Mouse (Mus musculus): Measurements from ENCODE around the gene Defb46. TPM values are rescaled to one million over a fixed set of nuclear protein-coding genes. Genes with fewer than 3 reads are reported as not detected.

Defb46 gene
- not detected in 2 replicates for polyA plus RNA-seq (2012; rRNA removed)

GRCm38 (mm10) chr8:19239616-19240015 lies at the start of gene Defb46:
Gene Defb46, plus strand, starts transcription at chr8:19239916.

GRCm38 (mm10) chr8:19225161-19225560 lies 14.6 kb upstream of the Defb46 start, which contains the start of gene Defb6:
Gene Defb6, plus strand, starts transcription at chr8:19225478.

DNA sequence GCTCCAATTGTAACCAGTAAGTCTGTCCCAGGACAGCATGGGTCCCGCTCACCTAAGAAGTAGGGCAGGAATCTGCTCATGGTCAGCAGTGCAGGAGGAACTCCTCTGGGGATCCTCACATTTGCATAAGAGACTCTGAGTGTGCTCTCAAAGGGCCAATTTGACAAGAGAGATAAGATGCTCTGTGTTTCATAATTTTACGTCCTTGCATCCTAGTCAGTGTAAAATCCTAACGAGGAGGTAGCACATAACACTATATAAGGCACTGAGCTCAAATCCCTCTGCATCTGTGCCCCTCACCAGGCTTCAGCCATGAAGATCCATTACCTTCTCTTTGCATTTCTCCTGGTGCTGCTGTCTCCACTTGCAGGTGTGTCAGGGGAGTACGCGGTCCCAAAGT lies 7.6 kb downstream of the Defb46 start, which contains the start of gene Defb5:
Defb5 (plus strand) TSS at position 301 of the 400 bp plus-strand sequence.

Other genes starting within 250 kb of the Defb46 start
- gene Defb37, start 248.9 kb upstream of the Defb46 start, polyA plus RNA-seq (2012; rRNA removed) = not detected in 2 replicates
- not detected in 2 replicates for gene Defb38, start 213.3 kb upstream of the Defb46 start, polyA plus RNA-seq (2012; rRNA removed)
- gene Defb39, start 175.1 kb upstream of the Defb46 start, polyA plus RNA-seq (2012; rRNA removed) = not detected in 2 replicates
- gene Defb12, start 125.1 kb upstream of the Defb46 start, polyA plus RNA-seq (2012; rRNA removed) = not detected in 2 replicates
- not detected in 2 replicates for gene Defb34, start 116.2 kb upstream of the Defb46 start, polyA plus RNA-seq (2012; rRNA removed)
- not detected in 2 replicates for gene Gm45826, start 99.1 kb upstream of the Defb46 start, polyA plus RNA-seq (2012; rRNA removed)
- not detected in 2 replicates for gene Defb14, start 45.6 kb upstream of the Defb46 start, polyA plus RNA-seq (2012; rRNA removed)
- gene Defb4, start 41.2 kb upstream of the Defb46 start, polyA plus RNA-seq (2012; rRNA removed) = not detected in 2 replicates
- gene Defb6, start 14.4 kb upstream of the Defb46 start, polyA plus RNA-seq (2012; rRNA removed) = not detected in 2 replicates
- not detected in 2 replicates for gene Defb5, start 7.7 kb downstream of the Defb46 start, polyA plus RNA-seq (2012; rRNA removed)
- gene Defb3, start 53.4 kb downstream of the Defb46 start, polyA plus RNA-seq (2012; rRNA removed) = not detected in 2 replicates
- not detected in 2 replicates for gene Defb8, start 207.7 kb downstream of the Defb46 start, polyA plus RNA-seq (2012; rRNA removed)